Mouse (Mus musculus) cerebellum, postnatal 14 days (tissue): ENCODE data around the gene Pithd1.
"Not testable (repeated sequence)": the region's sequence is repeated elsewhere in the genome, so short reads cannot be mapped to it uniquely, and the experiment has no call there.

Experiments
- DNase-seq, 2 experiments: peaks; one replicate each; pipeline ENCODE4 v3.0.0; 2021; ENCODE audit warnings: mixed read lengths in 2 of 2

Gene Pithd1

DNA sequence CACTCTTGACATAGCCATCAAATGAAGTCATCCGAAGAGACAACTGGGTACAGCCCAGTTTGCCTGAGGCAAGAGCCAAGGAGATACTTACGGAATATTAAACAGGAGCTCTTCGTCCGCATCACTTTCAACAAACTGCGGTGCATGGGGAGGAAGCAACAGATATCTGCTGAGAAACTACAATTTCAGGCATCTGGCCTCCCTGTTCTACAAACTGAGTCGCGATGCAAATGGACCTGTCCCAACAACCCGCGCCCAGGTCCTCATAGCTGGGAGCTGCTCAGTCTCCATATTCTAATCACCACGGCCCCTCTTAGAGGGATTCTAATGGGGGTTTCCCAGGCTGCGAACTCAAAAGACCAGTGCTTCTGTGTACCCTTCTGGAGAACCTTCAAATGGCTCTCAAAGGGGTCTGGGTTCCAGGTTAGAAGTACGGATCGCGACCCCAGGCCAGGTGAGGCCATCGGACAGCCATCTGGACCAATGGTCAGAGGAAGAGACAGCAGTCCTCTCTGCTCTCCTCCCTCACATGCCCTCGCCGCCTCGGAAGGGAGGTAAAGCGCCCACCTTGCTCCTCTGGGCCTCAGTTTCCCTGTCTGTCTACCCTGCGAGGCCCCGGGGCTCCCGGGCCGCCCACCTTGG, 642 bp downstream of the Pithd1 start:
- no peak for DNase-seq

DNA sequence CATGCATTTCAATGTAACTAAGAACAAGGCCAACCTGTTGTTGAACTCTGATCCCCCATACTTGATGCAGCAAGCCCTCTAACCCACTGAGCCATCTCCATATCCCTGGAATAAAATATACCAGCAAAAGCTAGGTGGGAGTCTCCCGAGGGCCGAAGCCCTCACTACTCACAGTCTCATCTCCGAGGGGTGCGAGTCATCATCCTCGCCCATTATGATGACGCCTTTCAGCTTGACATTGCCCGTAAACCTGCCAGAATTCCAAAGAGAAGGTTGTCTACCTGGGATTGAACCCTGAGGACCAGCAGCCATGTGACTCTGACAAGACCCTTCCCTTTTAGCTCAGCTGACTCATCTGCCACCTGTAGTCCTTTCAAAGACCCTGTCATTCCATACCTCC, 1.3 kb downstream of the Pithd1 start:
- DNase-seq: no peak

DNA sequence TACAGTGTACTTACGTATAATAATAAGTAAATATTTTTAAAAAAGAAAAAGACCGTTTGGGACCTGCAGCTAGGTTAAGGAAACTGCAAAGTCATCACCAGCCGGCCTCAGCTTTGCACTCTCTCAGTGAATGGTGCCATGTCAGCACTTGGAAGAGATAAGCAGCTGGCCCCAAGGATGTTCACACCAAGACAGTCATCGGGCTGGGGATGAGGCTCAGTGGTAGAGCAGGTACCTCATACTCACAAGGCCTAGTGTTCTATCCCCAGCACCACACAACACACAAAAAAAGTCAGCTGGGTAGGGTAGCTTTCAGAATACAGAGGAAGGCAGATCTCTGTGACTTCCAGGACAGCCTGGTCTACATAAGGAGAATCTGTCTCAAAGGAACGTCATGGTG, 1.9 kb downstream of the Pithd1 start:
- DNase-seq: no peak

DNA sequence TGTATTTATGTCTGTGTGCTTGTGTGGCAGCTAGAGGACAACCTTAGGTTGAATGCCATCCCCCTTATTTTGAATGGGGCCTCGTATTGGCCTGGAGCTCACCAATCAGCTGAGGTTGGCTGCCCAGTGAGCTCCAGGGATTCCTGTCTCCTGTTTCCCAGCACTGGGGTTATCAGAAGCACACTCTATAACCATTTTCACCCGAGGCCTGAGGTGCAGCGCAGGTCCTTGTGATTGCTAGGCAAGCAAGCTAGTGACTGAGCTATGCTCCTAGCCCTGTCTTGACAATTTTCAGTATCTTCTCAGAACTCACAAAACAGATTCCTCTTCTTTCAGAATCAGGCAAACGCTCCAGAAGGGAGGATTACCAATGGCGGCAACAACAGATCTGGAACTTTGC, 2.5 kb downstream of the Pithd1 start:
- DNase-seq: no peak

DNA sequence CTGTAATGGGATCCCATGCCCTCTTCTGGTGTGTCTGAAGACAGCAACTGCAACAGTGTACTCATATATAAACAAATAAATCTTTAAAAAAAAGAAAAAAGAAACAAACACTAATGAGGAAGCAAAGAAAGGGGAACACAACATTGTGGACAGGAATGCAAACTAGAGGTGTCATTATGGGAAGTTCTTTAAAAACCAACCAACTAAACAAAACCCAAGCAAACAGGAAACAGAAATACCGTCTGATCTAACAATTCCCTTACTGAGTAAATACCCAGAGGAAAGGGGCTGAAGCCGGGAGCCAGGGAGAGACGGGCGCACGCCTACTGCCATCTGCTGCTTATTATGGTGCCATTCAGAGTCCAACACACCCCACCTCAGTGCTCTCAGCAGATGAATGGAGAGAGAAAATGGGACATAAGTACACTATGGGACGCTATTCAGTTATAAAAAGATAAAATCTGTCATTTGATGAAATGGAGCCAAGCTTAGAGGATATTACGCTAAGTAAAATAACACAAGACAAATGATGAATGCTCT, 5.5 kb downstream of the Pithd1 start:
- DNase-seq: peak; percentile 49 to 58

DNA sequence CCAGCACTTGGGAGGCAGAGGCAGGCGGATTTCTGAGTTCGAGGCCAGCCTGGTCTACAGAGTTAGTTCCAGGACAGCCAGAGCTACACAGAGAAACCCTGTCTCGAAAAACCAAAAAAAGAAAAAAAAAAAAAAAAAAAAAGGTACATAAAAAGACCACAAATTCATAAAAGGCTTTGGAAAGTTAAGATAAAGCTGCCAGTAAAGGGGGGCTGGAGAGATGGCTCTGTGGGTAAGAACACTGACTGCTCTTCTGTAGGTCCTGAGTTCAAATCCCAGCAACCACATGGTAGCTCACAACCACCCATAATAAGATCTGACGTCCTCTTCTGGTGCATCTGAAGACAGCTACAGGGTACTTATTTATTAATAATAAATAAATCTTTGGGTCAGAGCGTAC, 6.8 kb downstream of the Pithd1 start:
- DNase-seq: not testable (repeated sequence)

DNA sequence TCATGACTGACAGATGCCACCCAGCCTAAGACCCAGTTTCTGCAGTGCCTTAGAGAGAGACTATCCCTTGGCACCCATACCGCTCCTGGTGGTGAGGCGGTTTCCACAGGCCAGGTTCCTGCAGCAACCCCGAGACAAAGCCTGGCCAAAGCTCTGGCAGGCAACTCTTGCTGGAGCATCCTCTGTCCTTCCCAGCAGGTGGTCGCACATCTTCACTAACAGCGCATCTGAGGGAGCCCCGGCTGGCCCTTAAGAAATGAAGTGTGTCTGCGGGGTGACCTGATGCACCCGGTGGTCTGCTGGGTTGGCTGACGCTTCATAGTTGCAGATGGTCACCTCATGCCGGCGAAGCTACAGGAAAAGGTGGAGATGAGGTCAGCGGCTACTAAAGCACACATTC, 10.9 kb downstream of the Pithd1 start:
- peak in 1 of 2 experiments; percentile 33 for DNase-seq

DNA sequence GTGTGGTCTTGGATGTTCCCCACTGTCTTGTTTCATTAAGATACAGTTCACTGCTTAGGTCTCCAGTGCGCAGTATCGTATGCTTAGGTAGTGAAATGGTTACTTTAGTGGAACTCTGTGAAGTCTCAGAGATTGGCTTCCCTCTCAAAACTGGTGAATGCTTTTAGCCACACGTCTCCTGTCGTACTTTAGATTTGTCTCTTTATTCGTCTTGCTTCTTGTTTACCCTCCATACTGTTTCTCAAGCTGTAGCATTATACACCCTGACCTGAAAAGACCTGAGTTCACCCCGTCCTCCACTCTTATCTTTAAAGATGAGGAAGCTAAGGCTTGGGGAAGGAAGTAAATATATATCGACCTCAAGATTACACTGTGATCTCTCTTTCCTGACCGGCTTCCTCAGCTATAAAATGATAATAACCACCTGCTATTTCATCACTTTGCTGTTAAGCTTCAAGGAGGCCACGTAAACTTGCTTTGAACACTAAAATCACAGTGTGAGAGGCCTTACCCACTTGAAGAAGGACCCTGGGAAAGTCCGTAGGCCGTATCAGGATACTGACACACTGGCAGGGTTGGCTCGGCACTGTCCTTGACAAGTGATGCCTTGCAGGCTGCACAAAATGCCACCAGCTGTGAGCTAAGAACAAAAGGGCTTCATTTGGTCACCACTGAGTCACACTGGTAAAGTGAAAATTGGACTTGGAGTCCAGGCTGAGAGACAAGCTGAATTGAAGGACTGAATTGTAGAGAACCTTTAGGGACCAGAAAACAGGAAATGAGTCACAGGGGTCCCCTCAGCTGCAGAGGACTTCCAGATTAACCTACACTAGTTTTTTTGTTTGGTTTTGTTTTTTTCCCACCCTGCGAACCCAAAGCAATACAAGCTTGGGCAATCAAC, 13.9 kb downstream of the Pithd1 start:
- peak in 1 of 2 experiments; percentile 16 for DNase-seq

DNA sequence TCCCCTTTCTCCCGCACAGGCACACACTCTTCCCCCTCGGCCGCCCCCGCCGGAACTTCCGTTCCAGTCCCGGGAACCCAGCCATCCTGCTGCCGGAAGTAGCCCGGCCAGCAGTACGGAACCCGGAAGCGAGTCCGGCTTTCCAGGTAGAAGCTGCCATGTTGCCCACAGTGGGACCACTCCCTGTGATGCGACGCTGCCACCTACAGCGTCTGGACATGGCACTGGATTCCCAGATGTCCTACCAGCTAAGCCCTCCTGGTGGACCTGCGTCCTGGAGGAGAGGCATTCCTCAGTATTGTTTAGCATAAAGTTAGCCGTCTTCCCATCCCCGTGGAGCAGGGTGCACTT, 14.5 kb downstream of the Pithd1 start, which contains the start of gene Lypla2:
TSS of gene Lypla2 (minus strand) at position 71 of the 351 bp plus-strand sequence.
- peak; percentile 92 to 94 for DNase-seq

DNA sequence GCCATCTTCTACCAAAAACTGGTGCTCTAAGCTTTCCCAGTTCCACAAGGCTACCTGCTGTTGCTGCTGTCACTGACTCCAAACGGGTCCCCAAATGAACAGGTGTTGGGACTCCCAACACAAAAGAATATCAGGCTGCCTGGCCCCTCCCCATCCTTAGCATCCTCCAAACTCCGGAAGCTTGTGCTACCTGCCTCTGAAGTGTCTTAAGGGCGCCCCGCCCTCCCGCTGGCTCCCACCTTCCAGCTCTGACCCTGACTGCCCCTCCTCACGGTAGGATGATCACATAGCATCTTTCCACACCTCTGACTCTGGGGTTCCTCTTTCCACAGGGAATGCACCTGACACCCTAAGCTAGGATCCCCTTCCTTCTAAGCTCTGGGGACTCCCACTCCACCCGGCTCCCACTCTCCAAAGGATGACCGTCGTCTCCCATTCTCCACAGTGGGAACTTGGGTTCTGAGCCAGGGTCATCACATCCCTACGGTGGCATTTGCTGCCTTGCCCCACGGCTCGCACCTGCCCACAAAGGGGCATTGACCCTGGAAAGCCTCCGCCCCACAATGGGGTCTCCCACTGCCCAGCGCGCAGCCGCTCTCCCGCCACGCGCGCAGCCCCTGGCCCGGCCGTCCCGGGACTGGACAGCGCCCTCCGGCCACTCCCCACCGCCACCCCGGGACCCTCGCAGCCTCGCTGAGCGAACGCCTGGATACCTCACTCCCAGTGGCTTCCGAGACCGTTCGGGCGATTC, 15.1 kb downstream of the Pithd1 start:
- DNase-seq: peak; percentile 26

DNA sequence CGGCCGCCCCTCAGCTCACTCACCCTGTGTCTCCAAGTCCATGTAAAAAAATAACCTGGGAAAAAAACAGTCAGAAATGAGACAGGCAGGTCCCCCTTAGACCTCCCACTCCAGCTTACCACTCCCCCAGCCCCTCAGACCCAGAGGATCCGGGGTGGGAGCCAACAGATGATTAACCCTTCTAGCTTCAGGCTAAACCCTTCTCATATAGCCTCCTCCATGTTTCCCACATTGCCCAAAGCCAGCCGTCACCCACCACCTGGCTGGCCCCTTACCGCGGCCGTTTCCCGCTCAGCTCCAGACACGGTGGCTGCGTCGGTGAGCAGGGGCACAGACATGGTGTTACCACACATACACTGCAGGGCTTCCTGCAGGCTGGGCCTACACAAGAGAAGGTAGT, 16.5 kb downstream of the Pithd1 start:
- DNase-seq: no peak

DNA sequence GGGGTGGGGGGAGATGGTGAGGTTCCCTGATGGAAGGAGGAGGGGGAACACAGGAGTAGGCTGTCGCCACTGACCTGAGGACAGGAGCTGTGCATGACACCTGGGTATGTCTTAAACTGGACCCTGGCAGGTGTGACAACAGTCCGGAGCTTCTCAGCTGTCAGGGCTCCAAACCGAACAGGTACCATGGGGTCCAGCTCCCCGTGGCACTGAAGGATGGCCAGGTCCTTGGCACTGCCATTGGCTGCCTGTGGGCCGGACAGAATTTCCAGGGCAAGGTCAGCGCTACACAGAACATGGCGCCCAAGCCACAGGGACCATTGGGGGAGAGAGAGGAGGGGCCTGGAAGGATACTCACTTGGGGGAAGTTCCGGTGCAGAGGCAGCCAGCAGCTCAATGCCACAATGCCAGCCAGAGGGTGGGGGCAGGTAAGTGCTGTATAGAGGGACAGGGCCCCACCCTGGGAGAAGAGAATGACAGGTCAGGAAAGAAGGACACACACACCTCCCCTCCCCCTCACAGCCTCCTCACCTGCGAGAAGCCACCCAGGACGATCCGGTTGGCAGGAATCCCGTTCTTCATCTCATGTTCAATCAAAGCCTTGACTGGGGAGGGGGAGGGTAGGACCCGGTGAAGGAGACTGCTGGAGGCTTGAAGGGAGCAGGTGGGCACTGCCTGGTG, 17.9 kb downstream of the Pithd1 start:
- peak in 1 of 2 experiments; percentile 45 for DNase-seq

DNA sequence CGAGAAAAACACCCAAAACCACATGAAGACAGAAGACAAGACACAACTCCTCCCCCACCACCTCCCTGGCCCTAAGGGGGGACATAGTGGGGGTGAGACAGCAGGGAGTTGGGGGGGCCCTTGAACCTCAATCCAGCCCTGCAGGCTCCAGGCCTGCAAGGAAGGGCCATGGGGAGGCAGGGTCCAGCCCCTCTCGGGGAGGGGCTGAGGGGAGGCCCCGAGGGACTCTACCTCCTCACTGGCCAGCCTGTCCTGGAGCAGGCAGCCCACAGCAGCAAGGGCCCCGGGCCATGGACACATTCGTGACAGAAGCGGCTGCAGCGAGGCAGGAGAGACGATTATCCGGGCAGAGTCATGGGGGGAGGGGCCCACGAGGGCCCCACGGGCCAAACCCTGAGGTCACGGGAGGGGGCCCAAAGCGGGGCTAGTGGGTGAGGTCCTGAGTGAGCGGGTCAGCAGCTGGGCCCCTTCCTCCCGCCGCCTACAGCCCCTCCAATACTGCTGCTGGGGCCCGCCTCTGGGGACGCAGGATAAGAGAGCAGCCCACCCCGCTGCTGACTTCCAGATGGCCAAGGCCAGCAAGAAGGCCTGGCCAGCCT, 18.7 kb downstream of the Pithd1 start:
- DNase-seq: no peak

DNA sequence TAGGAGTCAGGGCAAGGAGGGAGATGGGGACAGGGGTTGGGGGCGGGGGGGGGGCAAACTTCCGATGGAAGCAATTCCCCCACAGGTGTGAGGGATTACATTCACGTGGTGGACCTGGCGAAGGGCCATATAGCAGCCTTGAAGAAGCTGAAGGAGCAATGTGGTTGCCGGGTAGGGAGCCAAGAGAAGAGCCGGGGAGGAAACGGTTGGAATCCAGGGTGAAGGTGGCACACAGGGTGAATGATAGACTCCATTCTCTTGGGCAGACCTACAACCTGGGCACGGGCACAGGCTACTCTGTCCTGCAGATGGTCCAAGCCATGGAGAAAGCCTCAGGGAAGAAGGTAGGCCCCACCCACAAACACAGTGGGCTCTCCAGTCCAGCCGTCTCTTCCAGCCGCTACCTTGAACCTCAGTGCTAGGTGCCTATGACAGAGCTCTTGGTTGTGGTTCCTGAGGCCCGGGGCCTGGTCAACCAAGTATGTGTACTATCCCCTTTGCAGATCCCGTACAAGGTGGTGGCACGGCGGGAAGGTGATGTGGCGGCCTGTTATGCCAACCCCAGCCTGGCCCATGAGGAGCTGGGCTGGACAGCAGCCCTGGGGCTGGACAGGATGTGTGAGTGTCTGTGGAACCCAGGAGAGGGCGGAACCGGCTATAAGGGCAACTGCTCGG, 19.8 kb downstream of the Pithd1 start:
- no peak for DNase-seq

DNA sequence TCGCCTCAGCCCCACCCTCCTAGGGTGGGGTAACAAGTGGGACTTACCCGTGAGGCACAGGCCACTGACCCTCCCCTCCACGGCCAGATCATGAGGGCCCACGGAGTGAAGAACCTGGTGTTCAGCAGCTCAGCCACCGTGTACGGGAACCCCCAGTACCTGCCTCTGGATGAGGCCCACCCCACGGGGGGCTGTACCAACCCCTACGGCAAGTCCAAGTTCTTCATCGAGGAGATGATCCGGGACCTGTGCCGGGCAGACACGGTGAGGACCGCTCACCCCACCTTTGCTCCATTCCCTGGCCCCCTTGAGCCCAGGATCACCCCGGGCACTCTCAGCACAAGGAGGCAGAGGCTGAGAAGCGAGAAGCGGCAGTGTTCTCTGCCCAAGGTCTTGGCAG, 20.8 kb downstream of the Pithd1 start:
- no peak for DNase-seq

DNA sequence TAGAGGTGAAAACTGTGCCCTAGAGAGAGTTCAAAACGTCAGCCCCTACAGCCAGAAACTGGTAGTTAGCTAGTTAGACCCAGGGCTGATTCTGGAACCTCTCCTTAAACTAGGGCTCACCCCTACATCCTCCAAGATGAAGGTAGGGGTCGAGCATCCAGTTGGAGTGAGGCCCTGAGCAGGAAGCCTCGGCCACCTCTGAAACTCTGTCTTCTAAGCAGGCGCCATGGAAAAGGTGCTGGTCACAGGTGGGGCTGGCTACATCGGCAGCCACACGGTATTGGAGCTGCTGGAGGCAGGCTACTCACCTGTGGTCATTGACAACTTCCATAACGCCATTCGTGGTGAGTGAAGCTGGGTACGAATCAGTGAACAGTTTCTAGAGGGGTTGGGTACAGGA, 22.0 kb downstream of the Pithd1 start:
- no peak for DNase-seq

DNA sequence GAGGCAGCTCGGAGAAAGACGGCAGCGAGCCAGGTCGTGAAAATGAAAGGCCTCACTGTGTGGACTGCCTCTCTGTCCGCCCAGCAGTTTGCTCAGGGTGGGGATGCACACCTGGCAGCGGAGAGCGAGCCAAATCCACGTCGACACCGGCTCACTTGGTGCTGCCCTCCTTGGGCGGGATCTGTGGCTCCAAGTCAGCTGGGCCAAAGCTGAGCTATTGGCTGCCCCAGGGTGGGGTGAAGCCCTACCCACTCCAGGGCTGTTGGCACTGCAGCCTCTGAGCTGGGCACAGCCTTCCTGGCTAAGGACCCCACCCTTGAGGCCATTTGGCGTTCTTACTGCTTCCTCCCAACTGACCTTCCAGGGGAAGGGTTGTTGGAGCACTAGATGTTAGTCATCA, 22.6 kb downstream of the Pithd1 start:
- DNase-seq: peak; percentile 64 to 80

DNA sequence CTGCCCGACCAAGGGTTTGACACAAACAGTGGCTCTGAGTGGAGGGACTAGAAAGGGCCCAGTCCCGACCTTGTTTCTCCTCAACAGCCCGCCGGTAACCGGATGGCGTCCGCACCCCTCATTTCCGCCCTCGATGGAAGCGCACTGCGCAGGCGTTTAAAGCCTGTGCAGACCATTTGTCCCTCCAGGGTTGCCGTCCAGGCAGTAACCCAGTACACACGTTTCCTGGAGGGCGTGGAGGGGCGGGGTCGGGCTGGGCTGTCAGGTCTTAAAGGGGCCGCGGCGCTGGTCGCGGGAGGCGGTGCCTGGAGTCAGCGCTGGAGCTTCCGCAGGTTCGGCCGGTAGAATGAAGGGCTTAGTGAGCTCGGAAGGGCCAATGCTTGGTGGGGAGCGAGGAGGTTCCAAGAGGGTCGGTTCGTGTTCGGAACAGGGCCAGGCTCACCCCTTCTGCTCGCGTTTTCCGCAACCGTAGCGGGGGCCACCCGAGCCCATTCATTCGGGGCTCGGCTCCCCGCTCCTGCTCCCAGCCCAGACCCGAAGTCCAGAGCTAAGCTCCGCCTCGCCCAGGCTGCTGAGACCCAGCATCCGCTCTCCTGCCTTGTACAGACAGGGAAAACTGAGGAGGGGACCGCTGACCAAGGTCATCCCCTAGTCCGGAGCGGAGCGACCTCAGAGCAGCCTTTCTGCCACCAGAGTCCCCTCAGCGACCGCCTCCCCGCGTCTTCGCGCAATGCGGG, 23.4 kb downstream of the Pithd1 start, which contains the start of gene Gale:
TSS of gene Gale (plus strand) at position 271 of the 737 bp plus-strand sequence.
- peak; percentile 96 for DNase-seq

DNA sequence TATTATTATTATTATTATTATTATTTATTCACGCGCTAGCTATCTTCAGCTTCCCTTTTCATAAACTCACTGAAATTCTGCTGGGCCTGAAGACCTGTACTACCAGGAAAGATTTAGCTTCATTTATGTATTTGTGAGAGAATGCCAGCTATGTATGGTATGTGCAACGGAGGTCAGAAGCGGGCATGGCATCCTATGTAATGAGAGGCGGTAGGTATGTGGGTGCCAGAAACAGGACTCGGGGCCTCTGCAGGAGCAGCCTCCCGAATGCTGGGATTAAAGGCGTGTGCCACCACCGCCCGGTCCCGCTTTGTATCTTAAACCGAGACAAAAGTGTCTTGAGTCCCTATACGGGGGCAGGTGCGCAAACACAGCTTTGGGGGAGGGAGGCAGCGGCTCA, 24.1 kb downstream of the Pithd1 start:
- no peak for DNase-seq

DNA sequence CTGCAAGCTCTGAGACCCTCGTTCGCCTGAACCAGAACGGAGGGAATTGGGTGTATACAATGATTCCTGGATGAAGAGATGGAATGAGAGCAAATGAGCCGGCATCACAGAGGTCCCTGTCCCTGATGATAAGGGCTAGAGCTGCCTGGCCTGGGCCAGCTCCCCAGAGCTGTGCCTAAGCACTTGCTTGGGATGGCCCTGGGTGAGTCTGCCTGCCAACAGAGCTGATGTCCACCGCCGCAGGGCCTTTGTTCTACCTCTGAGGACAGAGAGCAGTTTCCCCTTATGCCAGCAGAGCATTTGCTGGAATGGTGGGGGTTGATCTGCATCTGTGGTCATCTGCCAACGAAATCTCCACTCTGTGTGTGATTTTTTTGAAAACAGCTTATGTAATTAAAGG, 24.9 kb downstream of the Pithd1 start:
- DNase-seq: no peak

DNA sequence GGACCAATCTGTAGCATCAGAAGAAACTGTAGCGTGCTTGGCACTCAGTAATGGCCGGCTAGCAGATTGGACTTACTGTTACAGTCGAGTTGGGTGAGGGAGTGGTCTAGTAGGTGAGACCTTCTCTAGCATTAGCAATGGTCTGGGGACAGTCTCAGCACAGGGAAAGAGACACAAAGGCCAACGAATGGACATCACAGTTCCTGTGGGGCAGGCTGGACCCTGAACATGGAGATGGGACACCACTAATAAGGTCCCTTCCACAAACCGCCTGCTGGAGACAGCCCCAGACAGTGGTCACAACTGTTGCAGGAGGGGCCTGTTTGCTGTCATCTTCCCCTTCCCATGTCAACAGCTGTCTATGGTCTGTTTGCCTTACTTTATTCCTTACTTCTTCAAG, 25.4 kb downstream of the Pithd1 start:
- DNase-seq: no peak
